Mouse (Mus musculus) granulocyte monocyte progenitor cell, adult 5-6 weeks (primary cell): Measurements from ENCODE around the gene Asb4. TPM values are rescaled to one million over a fixed set of nuclear protein-coding genes. Genes with fewer than 3 reads are reported as not detected.
"Not testable (repeated sequence)": the region's sequence is repeated elsewhere in the genome, so short reads cannot be mapped to it uniquely, and the experiment has no call there.

Source experiments
- ATAC-seq: replicated peaks from 2 replicates; pipeline ENCODE4 v1.8.0; 2016; ENCODE audit warnings: mild to moderate bottlenecking, moderate TSS enrichment, inconsistent platforms; ENCODE audit not compliant: poor library complexity, severe bottlenecking
- total RNA-seq, 2 experiments: library from RNA; stranded (forward) in 1 of 2; stranded (reverse) in 1 of 2; fragments of 200-712, 200-1000 nt in 1 of 2; fragments of >200 nt in 1 of 2; fragmentation: Nextera tagmentation in 1 of 2; gene quantifications; 2 replicates each; pipeline ENCODE4 v1.2.3; 2014 to 2017

The Asb4 gene
- total RNA-seq (2014; fragmentation: Nextera tagmentation) (not detected in 2 replicates), total RNA-seq (2017) (not detected in 2 replicates)

GRCm38 (mm10) chr6:5383336-5384177 is at the start of gene Asb4:
Gene Asb4 (plus strand): TSS chr6:5383386.
- ATAC-seq, result peak; percentile 26; the same call in 1 of the 2 replicates

GRCm38 (mm10) chr6:5334021-5334420 is 49.2 kb upstream of the Asb4 start:
- no peak for ATAC-seq

GRCm38 (mm10) chr6:5336016-5336415 is 47.2 kb upstream of the Asb4 start:
- ATAC-seq, result not testable (repeated sequence)

- ATAC-seq, result not testable (repeated sequence)
Measured at GRCm38 (mm10) chr6:5338781-5339180, 44.4 kb upstream of the Asb4 start.

GRCm38 (mm10) chr6:5339283-5339682 is 43.9 kb upstream of the Asb4 start:
- not testable (repeated sequence) for ATAC-seq

- no peak for ATAC-seq
Measured at GRCm38 (mm10) chr6:5344255-5344654, 38.9 kb upstream of the Asb4 start.

- ATAC-seq, result no peak
Measured at GRCm38 (mm10) chr6:5357873-5358272, 25.3 kb upstream of the Asb4 start.

- no peak for ATAC-seq
Measured at GRCm38 (mm10) chr6:5360402-5360801, 22.8 kb upstream of the Asb4 start.

- peak; percentile 97 for ATAC-seq
Measured at GRCm38 (mm10) chr6:5361987-5362386, 21.2 kb upstream of the Asb4 start.

- no peak for ATAC-seq
Measured at GRCm38 (mm10) chr6:5365845-5366244, 17.3 kb upstream of the Asb4 start.

GRCm38 (mm10) chr6:5376884-5377283 is 6.3 kb upstream of the Asb4 start:
- ATAC-seq, result no peak

GRCm38 (mm10) chr6:5379048-5379447 is 4.1 kb upstream of the Asb4 start:
- 0 out of 2 replicates have a peak, but pooled peaks have one; percentile 33 for ATAC-seq

GRCm38 (mm10) chr6:5379781-5380623 is 3.2 kb upstream of the Asb4 start:
- no peak for ATAC-seq

GRCm38 (mm10) chr6:5380624-5381252 is 2.4 kb upstream of the Asb4 start:
- no peak for ATAC-seq

GRCm38 (mm10) chr6:5381918-5382582 is 1.1 kb upstream of the Asb4 start:
- no peak for ATAC-seq

- peak; percentile 87 for ATAC-seq
Measured at GRCm38 (mm10) chr6:5382583-5383215, 487 bp upstream of the Asb4 start.

GRCm38 (mm10) chr6:5384178-5384490 is 948 bp downstream of the Asb4 start:
- peak; percentile 63 for ATAC-seq

GRCm38 (mm10) chr6:5385161-5385640 is 2.0 kb downstream of the Asb4 start:
- ATAC-seq, result no peak

- no peak for ATAC-seq
Measured at GRCm38 (mm10) chr6:5386486-5386885, 3.3 kb downstream of the Asb4 start.

GRCm38 (mm10) chr6:5387396-5387795 is 4.2 kb downstream of the Asb4 start:
- no peak for ATAC-seq
